Mouse (Mus musculus) erythroblast, embryonic 14.5 days (primary cell): ENCODE data around the gene Scmh1.

Experiments
- GATA1 ChIP-seq: IDR thresholded peaks from 2 replicates; pipeline ENCODE4 v1.6.1; 2012; ENCODE audit warnings: low read length, inconsistent platforms, mixed read lengths
- TAL1 ChIP-seq: IDR thresholded peaks from 3 replicates; pipeline ENCODE4 v1.6.1; 2012; ENCODE audit warnings: low read length, inconsistent platforms, mixed read lengths

GRCm38 (mm10) chr4:120571691-120572090 lies 166.6 kb downstream of the Scmh1 start:
- TF ChIP-seq TAL1 (no peak), GATA1 (no peak)
